Mouse (Mus musculus) liver, embryonic 14.5 days (tissue): ENCODE measurements around the gene Dis3l2.

ENCODE experiments used
- CTCF ChIP-seq: IDR thresholded peaks from 2 replicates; pipeline ENCODE4 v1.5.1; 2016; ENCODE audit warnings: antibody characterized with exemption, low read depth, control low read depth
- EP300 ChIP-seq: IDR thresholded peaks from 2 replicates; pipeline ENCODE4 v1.6.1; 2016; ENCODE audit warnings: antibody characterized with exemption, low read depth

DNA sequence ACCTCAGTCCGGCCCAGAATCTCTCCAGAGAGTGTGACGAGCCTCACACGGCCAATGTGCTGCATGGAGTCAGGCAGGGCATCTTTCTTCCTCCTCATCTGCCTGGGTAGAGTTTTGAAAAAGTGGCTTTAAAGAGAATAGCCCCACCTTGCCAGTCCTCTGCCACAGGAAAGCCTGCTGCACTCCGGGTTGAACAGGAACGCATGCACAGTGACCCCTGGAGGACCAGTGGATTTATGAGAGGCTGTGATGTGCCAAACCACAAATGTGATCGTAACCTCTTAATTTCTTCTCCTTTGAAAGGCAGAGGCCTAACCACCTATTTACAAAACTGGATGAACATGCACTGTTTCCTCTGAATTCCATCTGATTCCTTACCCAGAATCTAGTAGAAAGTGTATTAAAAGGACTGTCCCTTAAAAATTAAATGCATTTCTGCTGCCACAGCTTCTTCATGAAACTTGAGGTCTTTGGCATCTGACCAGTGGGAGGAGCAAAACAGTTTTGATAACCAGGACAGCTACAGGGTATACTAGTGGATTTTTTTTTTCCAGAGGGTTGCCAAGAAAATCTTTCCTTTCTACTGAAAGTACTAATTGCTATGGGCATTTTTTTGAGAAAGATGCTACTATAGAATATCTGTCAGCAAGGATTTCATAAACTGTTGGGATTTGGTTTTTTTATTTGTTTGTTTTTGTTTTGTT, 264.8 kb downstream of the Dis3l2 start:
- TF ChIP-seq CTCF: peak; percentile 41
- TF ChIP-seq EP300: no peak
